Mouse (Mus musculus): Measurements from ENCODE around the gene Gm17555. TPM values are rescaled to one million over a fixed set of nuclear protein-coding genes. Genes with fewer than 3 reads are reported as not detected.

The Gm17555 gene
- polyA plus RNA-seq (2014; fragmentation: Illumina TruSeq; extraction: RNeasy Lipid Tissue Mini Kit (QIAGEN cat#74804); ENCODE audit: insufficient read depth, low read depth, low replicate concordance): not detected

DNA sequence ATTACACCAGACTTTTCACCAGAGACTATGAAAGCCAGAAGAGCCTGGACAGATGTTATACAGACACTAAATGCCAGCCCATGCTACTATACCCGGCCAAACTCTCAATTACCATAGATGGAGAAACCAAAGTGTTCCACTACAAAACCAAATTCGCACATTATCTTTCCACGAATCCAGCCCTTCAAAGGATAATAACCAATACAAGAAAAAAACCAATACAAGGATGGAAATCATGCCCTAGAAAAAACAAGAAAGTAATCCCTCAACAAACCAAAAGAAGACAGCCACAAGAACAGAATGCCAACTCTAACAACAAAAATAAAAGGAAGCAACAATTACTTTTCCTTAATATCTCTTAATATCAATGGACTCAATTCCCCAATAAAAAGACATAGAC, at the start of gene Gm17555:
Gene Gm17555, plus strand, starts transcription at position 301 of the 400 bp plus-strand sequence.

Other genes with a start within 250 kb of the Gm17555 start
- gene Fgf7, start 180.4 kb upstream of the Gm17555 start, polyA plus RNA-seq (2014; fragmentation: Illumina TruSeq; extraction: RNeasy Lipid Tissue Mini Kit (QIAGEN cat#74804); ENCODE audit: insufficient read depth, low read depth, low replicate concordance): 11.0 TPM
- gene Fam227b, start 63.1 kb upstream of the Gm17555 start, polyA plus RNA-seq (2014; fragmentation: Illumina TruSeq; extraction: RNeasy Lipid Tissue Mini Kit (QIAGEN cat#74804); ENCODE audit: insufficient read depth, low read depth, low replicate concordance): not detected
- 7.3 TPM for gene Dtwd1, start 63.0 kb upstream of the Gm17555 start, polyA plus RNA-seq (2014; fragmentation: Illumina TruSeq; extraction: RNeasy Lipid Tissue Mini Kit (QIAGEN cat#74804); ENCODE audit: insufficient read depth, low read depth, low replicate concordance)

Data from lung, adult 10 weeks (tissue).